Mouse (Mus musculus) erythroblast, embryonic 14.5 days (primary cell): Measurements from ENCODE around the gene Coro7. TPM values are rescaled to one million over a fixed set of nuclear protein-coding genes. Genes with fewer than 3 reads are reported as not detected.

ENCODE experiments used
- H3K27me3 ChIP-seq: 2 replicates; pipeline ENCODE4 v1.6.1; 2012; ENCODE audit warnings: inconsistent platforms; ENCODE audit not compliant: control insufficient read depth
- H3K36me3 ChIP-seq: 2 replicates; pipeline ENCODE4 v1.6.1; 2012; ENCODE audit warnings: mild to moderate bottlenecking, inconsistent platforms; ENCODE audit not compliant: control insufficient read depth
- H3K4me1 ChIP-seq: 2 replicates; pipeline ENCODE4 v1.6.1; 2012; ENCODE audit warnings: inconsistent platforms; ENCODE audit not compliant: control insufficient read depth
- H3K4me3 ChIP-seq: replicated peaks from 2 replicates; pipeline ENCODE3; 2012; ENCODE audit warnings: moderate library complexity, mild to moderate bottlenecking, inconsistent platforms
- H3K9me3 ChIP-seq: 2 replicates; pipeline ENCODE4 v1.6.1; 2012; ENCODE audit warnings: low read length, inconsistent platforms, mixed read lengths; ENCODE audit not compliant: control insufficient read depth
- GATA1 ChIP-seq: IDR thresholded peaks from 2 replicates; pipeline ENCODE4 v1.6.1; 2012; ENCODE audit warnings: low read length, inconsistent platforms, mixed read lengths
- TAL1 ChIP-seq: IDR thresholded peaks from 3 replicates; pipeline ENCODE4 v1.6.1; 2012; ENCODE audit warnings: low read length, inconsistent platforms, mixed read lengths
- polyA plus RNA-seq: library from polyadenylated mRNA; stranded (reverse); fragments of >175 nt; gene quantifications from 2 replicates; pipeline ENCODE4 v1.2.3, GENCODE M21; 2012

The Coro7 gene
- polyA plus RNA-seq, 1 experiment: 1.1 TPM

DNA sequence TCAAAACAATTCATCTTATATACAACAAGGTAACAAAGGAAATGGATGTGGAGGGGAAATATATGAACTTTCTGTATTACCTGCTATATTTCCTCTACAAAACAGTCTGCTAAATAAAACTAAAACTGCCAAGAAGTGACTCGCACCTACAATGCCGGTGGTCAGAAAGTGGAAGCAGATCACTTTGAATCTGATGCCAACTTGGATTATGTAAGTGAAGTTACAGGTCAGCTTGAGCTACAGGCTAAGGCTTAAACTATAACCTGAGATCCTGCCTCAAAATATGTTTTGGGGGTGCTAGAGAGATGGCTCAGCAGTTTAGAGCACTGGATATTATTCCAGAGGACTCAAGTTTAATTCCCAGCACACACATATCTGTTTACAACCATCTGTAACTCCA is 13.9 kb downstream of the Coro7 start:
- Histone ChIP-seq H3K4me3 (no peak overlapping the region), H3K4me1 (peaks cover 4% of the 10 kb centered on the region), H3K36me3 (peaks cover 51% of the 10 kb centered on the region), H3K9me3 (no peaks in the 10 kb centered on the region), H3K27me3 (no peaks in the 10 kb centered on the region)
- TF ChIP-seq TAL1: no peak
- TF ChIP-seq GATA1: no peak

DNA sequence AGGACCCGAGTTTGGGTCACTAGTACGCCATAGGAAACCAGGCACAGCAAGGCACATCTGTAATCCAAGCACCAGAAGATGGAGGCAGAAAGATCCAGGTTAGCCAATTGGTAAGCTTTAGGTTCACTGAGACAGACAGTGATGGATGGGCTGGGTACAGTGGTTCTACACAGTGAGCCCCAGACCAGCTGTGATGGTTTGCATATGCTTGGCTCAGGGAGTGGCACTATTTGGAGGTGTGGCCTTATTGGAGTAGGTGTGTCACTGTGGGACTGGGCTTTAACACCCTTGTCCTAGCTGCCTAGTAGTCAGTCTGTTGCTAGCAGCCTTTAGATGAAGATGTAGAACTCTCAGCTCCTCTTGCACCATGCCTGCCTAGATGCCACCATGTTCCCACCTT is 15.8 kb downstream of the Coro7 start:
- Histone ChIP-seq H3K27me3 (no peaks in the 10 kb centered on the region), H3K4me3 (no peak overlapping the region), H3K36me3 (peaks cover 41% of the 10 kb centered on the region), H3K9me3 (no peaks in the 10 kb centered on the region), H3K4me1 (peaks cover 4% of the 10 kb centered on the region)
- TF ChIP-seq TAL1 (no peak), GATA1 (no peak)

- H3K4me3 ChIP-seq: no peak overlapping the region
- no peaks in the 10 kb centered on the region for H3K27me3 ChIP-seq
- peaks cover 25% of the 10 kb centered on the region for H3K36me3 ChIP-seq
- no peak for TF ChIP-seq TAL1
- TF ChIP-seq GATA1: no peak
- H3K9me3 ChIP-seq: no peaks in the 10 kb centered on the region
- H3K4me1 ChIP-seq: peaks cover 4% of the 10 kb centered on the region
These were observed 18.0 kb downstream of the Coro7 start for GRCm38 (mm10) chr16:4661605-4662004.

DNA sequence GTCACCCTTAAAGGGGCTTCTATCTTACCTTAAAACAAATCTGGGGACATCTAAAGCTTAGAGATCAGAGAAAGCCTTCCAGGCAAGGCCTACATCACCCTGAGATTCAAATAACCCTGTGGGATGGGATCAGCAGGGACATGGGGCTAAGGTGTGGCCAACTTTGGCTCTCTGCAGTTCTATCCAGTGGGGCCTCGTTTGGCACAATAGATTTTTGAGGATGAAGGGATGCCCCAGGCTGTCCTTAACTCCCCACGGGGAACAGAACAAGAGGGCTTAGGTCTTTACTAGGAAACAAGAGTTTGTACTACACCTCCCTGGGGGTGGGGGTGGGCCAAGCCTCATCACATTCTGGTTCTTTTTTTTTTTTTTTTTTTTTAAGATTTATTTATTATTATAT is 20.3 kb downstream of the Coro7 start:
- Histone ChIP-seq H3K36me3 (peaks cover 28% of the 10 kb centered on the region), H3K9me3 (no peaks in the 10 kb centered on the region), H3K4me1 (peaks cover 4% of the 10 kb centered on the region), H3K4me3 (no peak overlapping the region), H3K27me3 (no peaks in the 10 kb centered on the region)
- TF ChIP-seq TAL1 (no peak), GATA1 (no peak)

GRCm38 (mm10) chr16:4658781-4659245 is 20.8 kb downstream of the Coro7 start:
- Histone ChIP-seq H3K36me3 (peaks cover 26% of the 10 kb centered on the region), H3K9me3 (no peaks in the 10 kb centered on the region), H3K4me1 (peaks cover 2% of the 10 kb centered on the region; the same call in 1 of the 2 replicates), H3K27me3 (no peaks in the 10 kb centered on the region), H3K4me3 (no peak overlapping the region)
- no peak for TF ChIP-seq TAL1
- TF ChIP-seq GATA1: no peak

- TF ChIP-seq TAL1 (no peak), GATA1 (no peak)
- Histone ChIP-seq H3K36me3 (peaks cover 42% of the 10 kb centered on the region), H3K4me1 (no peaks in the 10 kb centered on the region; the same call in 1 of the 2 replicates), H3K9me3 (no peaks in the 10 kb centered on the region), H3K4me3 (no peak overlapping the region), H3K27me3 (no peaks in the 10 kb centered on the region)
These were observed 23.0 kb downstream of the Coro7 start for GRCm38 (mm10) chr16:4656571-4657081.

DNA sequence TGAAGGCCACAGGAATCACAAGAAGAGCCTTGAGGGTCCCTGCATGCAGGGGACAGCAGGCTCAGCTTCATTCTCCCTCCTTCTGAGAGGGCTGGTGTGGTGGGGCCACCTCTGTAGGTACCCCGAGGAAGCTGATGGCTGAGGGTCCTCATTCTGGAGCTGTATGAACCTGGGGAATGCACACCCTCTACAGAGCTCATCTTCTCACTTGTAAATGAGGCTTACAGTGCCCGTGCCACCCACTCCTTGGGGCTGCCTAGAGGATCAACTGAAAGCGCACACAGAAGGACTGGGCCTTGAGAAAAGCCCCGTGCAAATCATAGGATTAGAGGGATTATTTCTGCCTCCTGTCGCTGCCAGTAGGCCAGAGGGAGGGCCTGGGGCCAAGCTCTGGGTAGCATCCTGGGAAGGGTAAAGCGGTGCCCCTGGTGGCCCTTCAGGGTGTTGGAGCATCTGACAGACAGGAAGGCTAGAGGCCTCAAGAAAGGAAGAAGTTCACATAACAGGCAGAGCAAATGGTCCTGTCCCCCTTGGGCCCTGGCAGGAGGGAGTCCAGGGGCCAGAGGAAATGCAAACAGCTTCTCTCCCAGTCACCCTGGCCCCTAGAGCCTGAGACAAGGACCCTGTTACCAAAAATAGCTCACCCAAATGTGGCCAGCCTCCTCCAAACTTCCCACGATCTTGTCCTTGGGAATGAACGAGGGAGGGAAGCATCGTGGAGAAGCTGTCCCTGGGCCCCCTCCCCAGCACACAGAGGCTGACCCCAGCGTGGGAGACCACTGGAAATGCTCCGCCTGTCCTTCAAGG is 23.6 kb downstream of the Coro7 start:
- TF ChIP-seq TAL1 (no peak), GATA1 (no peak)
- H3K9me3 ChIP-seq: no peaks in the 10 kb centered on the region
- H3K4me3 ChIP-seq: no peak overlapping the region
- peaks cover 39% of the 10 kb centered on the region for H3K36me3 ChIP-seq
- H3K4me1 ChIP-seq: no peaks in the 10 kb centered on the region; the same call in 1 of the 2 replicates
- H3K27me3 ChIP-seq: no peaks in the 10 kb centered on the region

DNA sequence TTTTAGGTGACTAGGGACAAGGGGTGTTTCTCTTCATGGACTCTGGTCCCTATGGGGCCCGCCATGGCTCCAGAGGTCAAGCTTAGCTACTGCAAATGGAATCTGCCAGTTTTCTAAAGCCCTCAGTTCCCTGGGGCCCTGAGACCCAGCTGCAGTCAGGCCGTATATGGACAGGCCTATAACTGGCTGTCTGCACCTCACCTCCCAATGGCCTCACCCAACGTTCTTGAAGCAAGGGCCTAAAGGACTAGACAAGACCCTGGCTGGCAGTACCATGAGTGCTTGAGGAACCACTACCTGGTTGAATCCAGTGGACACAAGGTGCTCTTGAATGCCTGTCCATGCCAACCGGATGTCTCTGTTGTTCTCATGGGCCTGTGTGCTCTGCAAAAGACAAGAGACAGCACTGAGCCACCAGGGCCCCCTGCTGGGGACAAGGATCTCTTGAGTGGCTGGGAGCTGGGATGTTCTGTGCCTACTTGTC is 24.3 kb downstream of the Coro7 start:
- H3K4me1 ChIP-seq: no peaks in the 10 kb centered on the region; the same call in 1 of the 2 replicates
- no peak overlapping the region for H3K4me3 ChIP-seq
- H3K27me3 ChIP-seq: no peaks in the 10 kb centered on the region
- peaks cover 37% of the 10 kb centered on the region for H3K36me3 ChIP-seq
- TF ChIP-seq TAL1 (no peak), GATA1 (no peak)
- H3K9me3 ChIP-seq: no peaks in the 10 kb centered on the region

DNA sequence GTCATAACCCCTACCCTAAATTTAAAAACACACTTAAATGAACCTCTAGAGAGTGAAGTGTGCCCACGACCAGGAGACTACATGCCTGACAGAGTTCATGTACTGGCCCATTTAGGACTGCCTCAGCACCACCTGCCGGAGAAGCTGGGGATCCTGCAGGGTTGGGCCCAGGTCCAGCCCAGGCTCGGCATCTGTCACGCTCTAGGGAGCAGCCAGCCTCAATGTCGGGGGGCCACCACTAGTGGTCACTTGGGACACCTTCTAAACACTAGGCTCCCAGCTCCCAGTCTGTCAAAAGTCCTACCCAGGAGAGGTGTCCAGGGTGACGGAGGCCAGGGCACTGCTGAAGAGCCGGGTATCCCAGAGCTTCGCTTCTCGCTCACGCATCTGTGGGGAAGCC is 24.9 kb downstream of the Coro7 start:
- Histone ChIP-seq H3K36me3 (peaks cover 43% of the 10 kb centered on the region), H3K27me3 (no peaks in the 10 kb centered on the region), H3K4me3 (no peak overlapping the region), H3K9me3 (no peaks in the 10 kb centered on the region), H3K4me1 (no peaks in the 10 kb centered on the region; the same call in 1 of the 2 replicates)
- TF ChIP-seq TAL1 (no peak), GATA1 (no peak)
